Mouse (Mus musculus): ENCODE results near the gene Atxn1.

Gene Atxn1

GRCm38 (mm10) chr13:45854531-45854930 lies 110.3 kb downstream of the Atxn1 start:
- no peak for DNase-seq

GRCm38 (mm10) chr13:45853691-45854090 lies 111.1 kb downstream of the Atxn1 start:
- DNase-seq: no peak

- no peak for DNase-seq
Observed at GRCm38 (mm10) chr13:45852288-45852687, 112.5 kb downstream of the Atxn1 start.

GRCm38 (mm10) chr13:45851746-45852145 lies 113.1 kb downstream of the Atxn1 start:
- no peak for DNase-seq

- DNase-seq: no peak
Observed at GRCm38 (mm10) chr13:45851156-45851555, 113.7 kb downstream of the Atxn1 start.

- DNase-seq: no peak
Observed at GRCm38 (mm10) chr13:45850181-45850974, 114.4 kb downstream of the Atxn1 start.

- no peak for DNase-seq
Observed at GRCm38 (mm10) chr13:45849145-45850023, 115.4 kb downstream of the Atxn1 start.

GRCm38 (mm10) chr13:45842511-45843055 lies 122.2 kb downstream of the Atxn1 start:
- no peak for DNase-seq

GRCm38 (mm10) chr13:45839901-45840300 lies 124.9 kb downstream of the Atxn1 start:
- DNase-seq: no peak

- no peak for DNase-seq
Observed at GRCm38 (mm10) chr13:45837609-45838220, 127.1 kb downstream of the Atxn1 start.

GRCm38 (mm10) chr13:45836377-45837054 lies 128.3 kb downstream of the Atxn1 start:
- no peak for DNase-seq

GRCm38 (mm10) chr13:45834300-45834699 lies 130.5 kb downstream of the Atxn1 start:
- no peak for DNase-seq

- no peak for DNase-seq
Observed at GRCm38 (mm10) chr13:45832695-45833350, 132.0 kb downstream of the Atxn1 start.

GRCm38 (mm10) chr13:45829341-45829936 lies 135.4 kb downstream of the Atxn1 start:
- DNase-seq: no peak

- no peak for DNase-seq
Observed at GRCm38 (mm10) chr13:45828035-45828434, 136.8 kb downstream of the Atxn1 start.

- DNase-seq: peak; percentile 56
Observed at GRCm38 (mm10) chr13:45827619-45828018, 137.2 kb downstream of the Atxn1 start.

- DNase-seq: no peak
Observed at GRCm38 (mm10) chr13:45827046-45827596, 137.7 kb downstream of the Atxn1 start.

- no peak for DNase-seq
Observed at GRCm38 (mm10) chr13:45822491-45822829, 142.3 kb downstream of the Atxn1 start.

GRCm38 (mm10) chr13:45821764-45822490 lies 142.9 kb downstream of the Atxn1 start:
- no peak for DNase-seq

- no peak for DNase-seq
Observed at GRCm38 (mm10) chr13:45820473-45821230, 144.2 kb downstream of the Atxn1 start.
